Mouse (Mus musculus): Measurements from ENCODE around the gene Ccdc13. TPM values are rescaled to one million over a fixed set of nuclear protein-coding genes. Genes with fewer than 3 reads are reported as not detected.

Gene Ccdc13
- polyA plus RNA-seq, 1 experiment from 2014 or later: 2.8 TPM

- H3K9me3 ChIP-seq: no peaks in the 10 kb centered on the region
- H3K4me3 ChIP-seq: no peak within 1 kb of the TSS
- H3K4me1 ChIP-seq (replicated peaks): peaks cover 22% of the 10 kb centered on the region
- WGBS: 54% methylated on average over 22 of the region's 24 CpGs
- H3K36me3 ChIP-seq: no peaks in the 10 kb centered on the region
- H3K4me2 ChIP-seq: no peak within 1 kb of the TSS
- ATAC-seq (ENCODE audit: low read depth): no peak
- H3K9ac ChIP-seq: no peak within 1 kb of the TSS
- peaks cover 8% of the 10 kb centered on the region; the same call in 1 of the 2 replicates for H3K27me3 ChIP-seq
- H3K27ac ChIP-seq (replicated peaks): no peak within 1 kb of the TSS
Measured at GRCm38 (mm10) chr9:121791757-121792521, 47.3 kb downstream of the Ccdc13 start, which contains the start of gene Hhatl. Gene Hhatl (minus strand): TSS chr9:121792507.

- no peak overlapping the region for H3K4me2 ChIP-seq
- peaks cover 22% of the 10 kb centered on the region for H3K4me1 ChIP-seq (replicated peaks)
- no peaks in the 10 kb centered on the region for H3K9me3 ChIP-seq
- whole genome bisulfite sequencing: 24% methylated on average over 5 of the region's 5 CpGs
- ATAC-seq (ENCODE audit: low read depth): no peak
- no peaks in the 10 kb centered on the region for H3K36me3 ChIP-seq
- no peak overlapping the region for H3K9ac ChIP-seq
- H3K4me3 ChIP-seq: no peak overlapping the region
- no peak overlapping the region for H3K27ac ChIP-seq (replicated peaks)
- peaks cover 6% of the 10 kb centered on the region; the same call in 1 of the 2 replicates for H3K27me3 ChIP-seq
Measured at GRCm38 (mm10) chr9:121791206-121791605, 48.1 kb downstream of the Ccdc13 start.

- 78% methylated on average over 2 of the region's 2 CpGs for WGBS
- peaks cover 4% of the 10 kb centered on the region; the same call in 1 of the 2 replicates for H3K4me1 ChIP-seq (replicated peaks)
Measured at GRCm38 (mm10) chr9:121786359-121786758, 52.9 kb downstream of the Ccdc13 start.

GRCm38 (mm10) chr9:121785261-121785660, 54.0 kb downstream of the Ccdc13 start:
- no peak overlapping the region for H3K4me2 ChIP-seq
- 86% methylated on average over 8 of the region's 8 CpGs for WGBS
- H3K27ac ChIP-seq (replicated peaks): no peak overlapping the region
- H3K36me3 ChIP-seq: no peaks in the 10 kb centered on the region
- H3K9ac ChIP-seq: no peak overlapping the region
- H3K4me3 ChIP-seq: no peak overlapping the region
- ATAC-seq (ENCODE audit: low read depth): no peak
- peaks cover 3% of the 10 kb centered on the region; the same call in 1 of the 2 replicates for H3K27me3 ChIP-seq
- H3K4me1 ChIP-seq (replicated peaks): no peaks in the 10 kb centered on the region
- no peaks in the 10 kb centered on the region for H3K9me3 ChIP-seq

More at GRCm38 (mm10) chr9:121786359-121786758, 52.9 kb downstream of the Ccdc13 start:
- no peak overlapping the region for H3K4me2 ChIP-seq
- peaks cover 6% of the 10 kb centered on the region; the same call in 1 of the 2 replicates for H3K27me3 ChIP-seq
- H3K9me3 ChIP-seq: no peaks in the 10 kb centered on the region
- H3K4me3 ChIP-seq: no peak overlapping the region
- no peak for ATAC-seq (ENCODE audit: low read depth)
- no peak overlapping the region for H3K9ac ChIP-seq
- H3K27ac ChIP-seq (replicated peaks): no peak overlapping the region
- H3K36me3 ChIP-seq: no peaks in the 10 kb centered on the region

- Histone ChIP-seq H3K27me3 (peaks cover 7% of the 10 kb centered on the region), H3K36me3 (no peaks in the 10 kb centered on the region), H3K9me3 (no peaks in the 10 kb centered on the region), H3K4me3 (no peak overlapping the region), H3K27ac (replicated peaks) (no peak overlapping the region), H3K9ac (no peak overlapping the region), H3K4me2 (no peak overlapping the region), H3K4me1 (replicated peaks) (no peaks in the 10 kb centered on the region)
- WGBS: 88% methylated on average over 12 of the region's 12 CpGs
- ATAC-seq (ENCODE audit: low read depth): no peak
Measured at GRCm38 (mm10) chr9:121784801-121785200, 54.5 kb downstream of the Ccdc13 start.

- WGBS: 16% methylated on average over 54 of the region's 54 CpGs
- Histone ChIP-seq H3K27ac (replicated peaks) (no peak overlapping the region), H3K4me1 (replicated peaks) (peaks cover 13% of the 10 kb centered on the region)
Measured at GRCm38 (mm10) chr9:121778066-121778624, 61.1 kb downstream of the Ccdc13 start.

GRCm38 (mm10) chr9:121777484-121778065, 61.7 kb downstream of the Ccdc13 start, which contains the start of gene Klhl40:
Gene Klhl40 (plus strand): TSS chr9:121777607.
- peak; percentile 42 for ATAC-seq (ENCODE audit: low read depth)
- H3K4me1 ChIP-seq (replicated peaks): peaks cover 13% of the 10 kb centered on the region
- no peak within 1 kb of the TSS for H3K27ac ChIP-seq (replicated peaks)
- H3K27me3 ChIP-seq: peaks cover 52% of the 10 kb centered on the region
- H3K4me3 ChIP-seq: peak within 1 kb of the TSS; percentile 34
- no peaks in the 10 kb centered on the region for H3K36me3 ChIP-seq
- 23% methylated on average over 30 of the region's 30 CpGs for WGBS
- H3K9ac ChIP-seq: peak within 1 kb of the TSS; percentile 57
- H3K9me3 ChIP-seq: no peaks in the 10 kb centered on the region
- peak within 1 kb of the TSS; percentile 59 for H3K4me2 ChIP-seq

More at GRCm38 (mm10) chr9:121778066-121778624, 61.1 kb downstream of the Ccdc13 start:
- Histone ChIP-seq H3K4me3 (peak overlapping the region; percentile 34), H3K9ac (peak overlapping the region; percentile 57), H3K36me3 (no peaks in the 10 kb centered on the region), H3K27me3 (peaks cover 52% of the 10 kb centered on the region), H3K4me2 (peak overlapping the region; percentile 59), H3K9me3 (no peaks in the 10 kb centered on the region)
- ATAC-seq (ENCODE audit: low read depth): peak; percentile 59

GRCm38 (mm10) chr9:121776511-121776910, 62.8 kb downstream of the Ccdc13 start:
- Histone ChIP-seq H3K36me3 (no peaks in the 10 kb centered on the region), H3K9ac (no peak overlapping the region), H3K9me3 (no peaks in the 10 kb centered on the region), H3K4me3 (no peak overlapping the region), H3K27me3 (peaks cover 52% of the 10 kb centered on the region), H3K4me1 (replicated peaks) (peaks cover 13% of the 10 kb centered on the region), H3K27ac (replicated peaks) (no peak overlapping the region), H3K4me2 (no peak overlapping the region)
- no peak for ATAC-seq (ENCODE audit: low read depth)
- WGBS: 85% methylated on average over 7 of the region's 7 CpGs

GRCm38 (mm10) chr9:121775951-121776350, 63.3 kb downstream of the Ccdc13 start:
- Histone ChIP-seq H3K36me3 (no peaks in the 10 kb centered on the region), H3K27ac (replicated peaks) (no peak overlapping the region), H3K4me1 (replicated peaks) (peaks cover 13% of the 10 kb centered on the region), H3K9me3 (no peaks in the 10 kb centered on the region), H3K9ac (no peak overlapping the region), H3K4me3 (no peak overlapping the region), H3K27me3 (peaks cover 52% of the 10 kb centered on the region), H3K4me2 (no peak overlapping the region)
- ATAC-seq (ENCODE audit: low read depth): no peak
- 84% methylated on average over 10 of the region's 10 CpGs for WGBS

GRCm38 (mm10) chr9:121772412-121772811, 66.8 kb downstream of the Ccdc13 start:
- no peak overlapping the region for H3K4me2 ChIP-seq
- H3K36me3 ChIP-seq: peaks cover 18% of the 10 kb centered on the region
- no peak overlapping the region for H3K27ac ChIP-seq (replicated peaks)
- H3K27me3 ChIP-seq: peaks cover 20% of the 10 kb centered on the region
- 81% methylated on average over 5 of the region's 5 CpGs for WGBS
- peaks cover under 1% of the 10 kb centered on the region; the same call in 1 of the 2 replicates for H3K4me1 ChIP-seq (replicated peaks)
- H3K9ac ChIP-seq: no peak overlapping the region
- ATAC-seq (ENCODE audit: low read depth): no peak
- H3K9me3 ChIP-seq: no peaks in the 10 kb centered on the region
- H3K4me3 ChIP-seq: no peak overlapping the region

- WGBS: 92% methylated on average over 16 of the region's 16 CpGs
- Histone ChIP-seq H3K36me3 (peaks cover 71% of the 10 kb centered on the region), H3K27me3 (no peaks in the 10 kb centered on the region), H3K9me3 (no peaks in the 10 kb centered on the region), H3K9ac (no peak overlapping the region), H3K4me3 (no peak overlapping the region), H3K4me1 (replicated peaks) (peaks cover 23% of the 10 kb centered on the region), H3K27ac (replicated peaks) (no peak overlapping the region), H3K4me2 (no peak overlapping the region)
- no peak for ATAC-seq (ENCODE audit: low read depth)
Measured at GRCm38 (mm10) chr9:121765166-121765855, 74.0 kb downstream of the Ccdc13 start.
